Mouse (Mus musculus): ENCODE measurements around the gene Prim2.

Prim2 gene

DNA sequence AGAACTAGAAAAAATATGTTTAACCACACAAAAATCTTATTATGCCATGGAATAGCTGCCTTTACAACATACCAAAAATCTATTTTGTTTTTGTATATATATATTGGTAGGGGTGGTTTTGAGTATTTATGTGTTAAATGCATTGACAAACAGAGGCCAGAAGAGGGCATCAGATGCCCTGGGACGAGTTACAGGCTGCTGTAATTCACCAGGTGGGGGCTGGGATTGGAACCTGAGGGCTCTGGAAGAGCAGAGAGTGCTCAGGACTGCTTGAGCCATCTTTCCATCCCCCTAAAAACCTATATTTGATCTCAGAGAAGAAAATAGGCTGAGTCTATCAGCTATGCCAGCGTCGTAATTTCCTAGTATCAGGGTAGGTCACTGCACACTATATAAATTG lies 2.9 kb upstream of the Prim2 start:
- Histone ChIP-seq H3K36me3 (ENCODE audit: control insufficient read depth, insufficient read depth, low read length, poor library complexity, severe bottlenecking) (no peaks in the 10 kb centered on the region), H3K27me3 (ENCODE audit: control insufficient read depth, insufficient read depth, low read length, poor library complexity, severe bottlenecking) (no peaks in the 10 kb centered on the region)
- peak; percentile 58 for DNase-seq (ENCODE audit: low read depth, low spot score)

DNA sequence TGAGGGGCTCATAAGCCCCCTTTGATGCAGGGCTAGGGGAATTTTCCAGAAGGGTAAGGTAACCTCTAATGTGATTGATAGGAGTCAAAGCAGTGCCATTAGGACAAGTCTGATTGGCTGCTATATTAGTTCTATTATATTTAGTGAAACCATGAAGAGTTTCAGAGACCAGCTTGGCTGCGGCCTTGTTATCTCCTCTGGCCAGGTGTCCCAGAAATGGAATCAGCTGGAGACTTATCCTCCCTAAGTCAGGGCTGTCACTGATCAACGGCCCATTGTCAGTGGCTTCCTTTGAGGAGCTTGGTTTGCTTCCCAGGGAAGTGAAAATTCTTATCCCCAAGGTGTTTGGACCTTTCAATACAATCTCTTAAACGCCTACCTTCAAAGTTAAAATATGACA lies 2.5 kb upstream of the Prim2 start:
- no peak for DNase-seq (ENCODE audit: low read depth, low spot score)
- Histone ChIP-seq H3K36me3 (ENCODE audit: control insufficient read depth, insufficient read depth, low read length, poor library complexity, severe bottlenecking) (no peaks in the 10 kb centered on the region), H3K27me3 (ENCODE audit: control insufficient read depth, insufficient read depth, low read length, poor library complexity, severe bottlenecking) (no peaks in the 10 kb centered on the region)

DNA sequence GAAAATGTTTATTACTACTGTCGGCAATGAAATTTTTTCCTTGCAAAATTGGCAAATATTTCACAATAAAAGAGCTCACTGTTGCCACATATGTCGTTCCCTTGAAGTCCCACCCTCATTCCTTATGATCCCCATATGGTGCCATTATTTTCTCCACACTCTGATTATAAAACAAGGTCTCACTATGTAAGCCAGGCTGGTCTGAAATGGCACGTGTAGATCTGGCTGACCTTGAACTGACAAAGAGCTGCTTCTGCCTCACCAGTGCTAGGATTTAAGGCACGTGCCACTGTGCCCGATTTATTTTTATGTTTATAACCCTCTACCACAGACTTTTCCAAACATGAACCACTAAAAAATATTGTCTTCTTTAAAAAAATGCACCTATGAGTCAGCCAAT lies 1.8 kb upstream of the Prim2 start:
- Histone ChIP-seq H3K27me3 (ENCODE audit: control insufficient read depth, insufficient read depth, low read length, poor library complexity, severe bottlenecking) (no peaks in the 10 kb centered on the region), H3K36me3 (ENCODE audit: control insufficient read depth, insufficient read depth, low read length, poor library complexity, severe bottlenecking) (no peaks in the 10 kb centered on the region)
- no peak for DNase-seq (ENCODE audit: low read depth, low spot score)

DNA sequence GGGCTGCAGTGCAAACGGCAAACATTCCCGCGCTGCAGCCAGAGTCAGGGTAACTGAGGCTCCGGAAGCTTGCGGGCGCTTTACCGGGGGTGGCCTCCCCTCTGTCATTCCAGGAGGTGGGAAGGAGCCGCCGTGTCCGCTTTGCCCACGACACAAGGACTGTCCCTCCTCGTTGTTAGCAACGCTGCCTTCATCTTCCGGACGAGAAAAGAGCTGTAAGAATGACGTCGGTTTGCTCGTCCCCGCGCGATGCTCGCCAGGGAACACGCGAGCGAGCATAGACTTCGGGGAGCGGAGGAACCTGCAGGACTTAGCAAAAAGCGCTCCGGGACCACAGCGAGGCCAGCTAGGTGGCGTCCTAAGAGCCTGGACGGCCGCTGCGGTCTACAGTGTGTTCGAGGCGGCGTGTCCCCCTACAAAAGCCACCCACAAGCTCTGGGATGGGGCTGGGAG lies 595 bp upstream of the Prim2 start:
- peak; percentile 71 for DNase-seq (ENCODE audit: low read depth, low spot score)
- H3K36me3 ChIP-seq (ENCODE audit: control insufficient read depth, insufficient read depth, low read length, poor library complexity, severe bottlenecking) = no peaks in the 10 kb centered on the region
- no peaks in the 10 kb centered on the region for H3K27me3 ChIP-seq (ENCODE audit: control insufficient read depth, insufficient read depth, low read length, poor library complexity, severe bottlenecking)

DNA sequence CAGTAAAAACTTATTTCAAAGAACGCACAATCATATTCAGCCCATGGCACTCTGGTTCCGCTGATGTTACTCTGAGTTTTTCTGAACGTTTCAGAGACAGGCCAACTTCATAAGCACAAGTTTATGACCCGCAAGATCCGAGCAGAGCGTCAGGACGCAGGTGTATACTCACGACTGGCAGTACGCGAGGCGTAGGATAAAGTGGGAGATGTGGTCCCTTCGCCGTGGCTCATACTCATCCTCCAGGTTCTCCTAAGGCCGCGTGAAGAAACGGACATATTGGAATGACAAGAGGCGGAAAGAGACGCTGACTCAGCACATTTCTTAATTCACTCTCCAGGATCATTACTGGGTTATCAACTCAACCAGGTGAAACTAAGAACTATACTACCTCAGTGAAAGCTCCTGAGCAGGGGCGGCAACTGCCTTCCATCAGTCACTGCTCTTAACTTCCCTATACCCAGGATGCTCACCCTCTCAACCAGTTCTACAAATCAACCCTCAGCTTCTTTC lies 5.9 kb downstream of the Prim2 start:
- no peak for DNase-seq (ENCODE audit: low read depth, low spot score)
- no peaks in the 10 kb centered on the region for H3K27me3 ChIP-seq (ENCODE audit: control insufficient read depth, insufficient read depth, low read length, poor library complexity, severe bottlenecking)
- H3K36me3 ChIP-seq (ENCODE audit: control insufficient read depth, insufficient read depth, low read length, poor library complexity, severe bottlenecking) = peaks cover 4% of the 10 kb centered on the region; the same call in 1 of the 2 replicates

DNA sequence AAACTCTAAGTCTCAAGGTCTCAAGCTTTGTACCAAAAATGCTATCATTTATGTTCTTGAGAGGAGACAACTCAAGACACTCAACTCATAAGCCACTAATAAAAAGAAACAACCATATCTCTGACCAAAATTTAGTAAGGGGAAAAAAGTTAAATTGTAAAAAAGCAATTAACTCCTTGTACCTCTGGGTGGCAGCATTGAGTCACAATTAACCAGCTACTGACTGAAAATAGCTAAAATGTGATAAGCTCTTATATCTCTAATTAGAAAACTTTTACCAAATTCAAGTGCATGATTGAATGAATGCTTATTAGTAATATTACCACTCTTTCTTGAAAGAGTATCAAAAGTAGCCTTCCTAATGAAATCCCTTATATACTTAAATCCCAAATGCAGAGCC lies 6.4 kb downstream of the Prim2 start:
- H3K27me3 ChIP-seq (ENCODE audit: control insufficient read depth, insufficient read depth, low read length, poor library complexity, severe bottlenecking) = no peaks in the 10 kb centered on the region
- H3K36me3 ChIP-seq (ENCODE audit: control insufficient read depth, insufficient read depth, low read length, poor library complexity, severe bottlenecking) = peaks cover 4% of the 10 kb centered on the region; the same call in 1 of the 2 replicates
- DNase-seq (ENCODE audit: low read depth, low spot score) = peak; percentile 67

DNA sequence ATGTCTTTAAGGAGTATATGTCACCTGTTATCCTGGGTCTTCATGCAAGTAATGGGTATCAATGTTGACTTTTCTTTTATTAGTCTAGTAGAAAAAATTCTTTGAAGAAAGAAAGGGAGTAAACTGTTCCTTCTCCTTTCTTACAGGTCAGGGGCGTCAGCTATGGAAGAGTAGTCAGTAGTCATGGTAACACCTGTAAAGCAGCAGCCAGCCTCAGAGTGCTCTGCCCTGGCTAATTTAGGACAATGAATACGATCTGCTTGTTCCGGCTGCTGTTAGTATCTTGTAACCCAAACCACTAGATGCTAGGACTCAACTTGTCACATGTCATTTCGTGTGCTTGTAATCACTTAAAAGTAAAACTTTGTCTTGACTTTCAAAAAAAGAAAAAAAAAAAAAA lies 11.3 kb downstream of the Prim2 start:
- peaks cover 8% of the 10 kb centered on the region for H3K36me3 ChIP-seq (ENCODE audit: control insufficient read depth, insufficient read depth, low read length, poor library complexity, severe bottlenecking)
- no peaks in the 10 kb centered on the region for H3K27me3 ChIP-seq (ENCODE audit: control insufficient read depth, insufficient read depth, low read length, poor library complexity, severe bottlenecking)
- DNase-seq (ENCODE audit: low read depth, low spot score) = no peak

DNA sequence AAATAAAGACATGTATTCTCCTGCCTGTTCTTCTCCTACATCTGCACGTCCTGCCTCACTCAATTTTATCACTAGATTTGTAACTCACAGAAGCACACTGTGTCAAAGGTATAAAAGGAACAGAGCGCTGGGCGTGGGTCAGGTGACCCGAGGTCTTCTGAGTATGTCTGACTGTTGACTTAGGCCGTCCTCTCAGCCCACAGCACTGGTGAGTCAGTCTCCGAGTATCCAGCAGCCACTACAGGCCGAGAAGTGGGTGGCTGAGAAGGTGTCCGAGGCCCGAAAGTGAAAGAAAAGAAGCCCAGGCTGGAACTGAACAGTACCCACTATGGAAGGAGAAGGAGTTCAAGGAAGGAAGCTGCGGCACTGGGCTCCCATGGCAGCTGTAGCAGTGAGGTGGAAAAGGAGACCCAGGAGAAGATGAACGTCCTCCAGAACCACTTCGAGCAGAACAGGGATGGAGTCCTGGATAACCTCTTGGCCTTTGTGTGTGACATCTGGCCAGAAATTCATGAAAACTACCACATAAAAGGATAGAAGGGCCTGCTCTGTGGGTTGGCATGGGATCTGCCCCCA lies 11.9 kb downstream of the Prim2 start:
- peaks cover 8% of the 10 kb centered on the region for H3K36me3 ChIP-seq (ENCODE audit: control insufficient read depth, insufficient read depth, low read length, poor library complexity, severe bottlenecking)
- DNase-seq (ENCODE audit: low read depth, low spot score) = no peak
- no peaks in the 10 kb centered on the region for H3K27me3 ChIP-seq (ENCODE audit: control insufficient read depth, insufficient read depth, low read length, poor library complexity, severe bottlenecking)

DNA sequence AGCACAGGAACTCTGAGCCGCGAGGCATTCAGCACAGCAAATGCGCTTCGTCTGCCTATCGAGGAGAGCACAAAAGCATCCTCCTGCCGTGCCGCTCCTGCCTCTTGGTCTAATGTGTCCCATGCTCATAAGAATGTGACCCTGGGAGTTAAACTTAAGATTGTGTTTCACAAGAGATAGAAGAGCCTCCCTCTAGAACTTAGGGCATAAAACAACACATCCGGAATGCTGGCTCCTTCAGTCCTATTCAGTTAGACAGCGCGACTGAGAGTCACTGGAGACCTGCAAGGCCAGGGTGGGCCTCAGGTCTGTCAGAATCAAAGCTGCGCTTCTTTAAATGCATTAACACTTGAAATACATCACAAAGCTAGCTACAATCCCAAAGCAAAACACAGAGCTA lies 18.7 kb downstream of the Prim2 start:
- no peak for DNase-seq (ENCODE audit: low read depth, low spot score)
- H3K27me3 ChIP-seq (ENCODE audit: control insufficient read depth, insufficient read depth, low read length, poor library complexity, severe bottlenecking) = no peaks in the 10 kb centered on the region
- H3K36me3 ChIP-seq (ENCODE audit: control insufficient read depth, insufficient read depth, low read length, poor library complexity, severe bottlenecking) = peaks cover 4% of the 10 kb centered on the region; the same call in 1 of the 2 replicates

DNA sequence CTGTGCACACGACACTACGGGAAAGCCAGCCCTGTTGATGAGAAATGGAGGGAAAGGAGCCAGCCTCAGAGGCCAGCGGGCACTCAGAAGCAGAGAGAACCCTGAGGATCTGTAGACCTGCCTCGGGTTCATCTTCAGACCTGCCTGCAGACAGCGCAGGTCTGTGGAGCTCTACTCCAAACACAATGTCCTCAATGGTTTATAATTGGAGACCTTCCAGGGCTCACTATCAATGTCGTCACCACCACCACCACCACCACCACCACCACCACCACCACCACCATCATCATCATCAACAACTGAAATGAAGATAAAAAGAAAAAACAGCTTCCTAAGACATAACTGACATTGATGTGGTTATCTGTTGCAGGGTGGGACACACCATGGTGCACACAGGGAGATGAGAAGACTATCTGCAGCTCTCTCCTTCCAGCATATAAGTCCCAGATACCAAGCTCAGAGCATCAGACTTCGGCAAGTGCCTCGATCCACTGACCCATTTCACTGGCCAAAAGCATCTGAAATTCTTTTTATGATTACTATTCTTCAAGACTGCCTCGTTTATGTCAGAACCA lies 20.0 kb downstream of the Prim2 start:
- Histone ChIP-seq H3K27me3 (ENCODE audit: control insufficient read depth, insufficient read depth, low read length, poor library complexity, severe bottlenecking) (no peaks in the 10 kb centered on the region), H3K36me3 (ENCODE audit: control insufficient read depth, insufficient read depth, low read length, poor library complexity, severe bottlenecking) (peaks cover 4% of the 10 kb centered on the region; the same call in 1 of the 2 replicates)
- no peak for DNase-seq (ENCODE audit: low read depth, low spot score)

DNA sequence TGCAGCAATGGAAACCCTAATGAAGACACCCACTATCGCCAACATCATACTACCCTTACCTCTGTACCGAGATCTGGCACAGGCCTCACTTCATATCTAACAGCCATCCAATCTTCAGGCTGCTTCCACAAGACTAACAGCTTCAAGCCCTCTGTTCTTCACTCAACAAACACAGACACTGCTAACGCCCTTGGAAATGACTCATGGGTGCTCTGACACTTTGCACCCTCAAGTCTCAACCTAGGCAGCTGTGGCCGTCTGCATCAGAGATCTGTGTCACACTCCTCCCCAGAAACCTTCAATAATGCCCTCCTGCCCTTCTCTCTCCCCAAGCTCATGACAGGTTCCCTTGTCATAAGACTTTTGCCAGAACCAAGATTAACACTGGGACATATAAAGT lies 20.6 kb downstream of the Prim2 start:
- no peaks in the 10 kb centered on the region for H3K27me3 ChIP-seq (ENCODE audit: control insufficient read depth, insufficient read depth, low read length, poor library complexity, severe bottlenecking)
- peaks cover 4% of the 10 kb centered on the region; the same call in 1 of the 2 replicates for H3K36me3 ChIP-seq (ENCODE audit: control insufficient read depth, insufficient read depth, low read length, poor library complexity, severe bottlenecking)
- DNase-seq (ENCODE audit: low read depth, low spot score) = no peak

DNA sequence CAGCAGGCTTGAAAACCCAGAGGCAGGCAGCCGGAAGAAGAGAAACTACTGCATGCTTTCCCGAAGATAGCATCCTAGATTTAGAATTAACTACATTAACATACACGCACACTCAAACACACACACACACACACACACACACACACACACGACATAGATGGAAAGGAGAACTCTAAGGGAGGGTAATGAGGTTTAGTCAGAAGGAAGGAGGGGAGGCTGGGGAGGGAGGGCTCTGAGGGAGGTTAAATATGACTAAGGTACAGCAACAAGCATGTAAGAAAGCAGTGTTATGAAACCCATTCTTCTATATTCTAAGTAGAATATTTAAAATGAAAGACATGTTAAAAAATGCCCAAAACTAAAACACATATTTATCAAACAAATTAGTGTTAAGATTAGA lies 21.9 kb downstream of the Prim2 start:
- peaks cover 4% of the 10 kb centered on the region; the same call in 1 of the 2 replicates for H3K36me3 ChIP-seq (ENCODE audit: control insufficient read depth, insufficient read depth, low read length, poor library complexity, severe bottlenecking)
- H3K27me3 ChIP-seq (ENCODE audit: control insufficient read depth, insufficient read depth, low read length, poor library complexity, severe bottlenecking) = no peaks in the 10 kb centered on the region
- no peak for DNase-seq (ENCODE audit: low read depth, low spot score)

DNA sequence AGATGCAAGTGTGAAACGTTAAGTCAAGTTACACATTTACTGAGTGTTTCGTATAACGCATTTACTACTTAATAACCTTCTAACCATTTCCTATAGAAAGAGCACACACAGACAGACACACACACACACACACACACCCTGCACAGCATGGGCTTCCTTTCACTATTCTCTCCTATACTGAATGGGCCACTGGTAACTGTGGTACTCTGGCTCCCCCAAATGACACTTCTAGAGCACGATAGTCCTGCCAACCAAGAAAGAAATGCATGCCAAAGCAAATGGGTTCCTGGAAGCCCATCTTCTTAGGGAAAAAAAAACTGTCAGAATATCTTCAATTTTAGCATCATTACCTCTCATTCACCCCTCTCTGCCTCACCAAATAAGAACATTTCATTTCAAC lies 22.4 kb downstream of the Prim2 start:
- Histone ChIP-seq H3K27me3 (ENCODE audit: control insufficient read depth, insufficient read depth, low read length, poor library complexity, severe bottlenecking) (no peaks in the 10 kb centered on the region), H3K36me3 (ENCODE audit: control insufficient read depth, insufficient read depth, low read length, poor library complexity, severe bottlenecking) (peaks cover 4% of the 10 kb centered on the region; the same call in 1 of the 2 replicates)
- peak; percentile 58 for DNase-seq (ENCODE audit: low read depth, low spot score)

DNA sequence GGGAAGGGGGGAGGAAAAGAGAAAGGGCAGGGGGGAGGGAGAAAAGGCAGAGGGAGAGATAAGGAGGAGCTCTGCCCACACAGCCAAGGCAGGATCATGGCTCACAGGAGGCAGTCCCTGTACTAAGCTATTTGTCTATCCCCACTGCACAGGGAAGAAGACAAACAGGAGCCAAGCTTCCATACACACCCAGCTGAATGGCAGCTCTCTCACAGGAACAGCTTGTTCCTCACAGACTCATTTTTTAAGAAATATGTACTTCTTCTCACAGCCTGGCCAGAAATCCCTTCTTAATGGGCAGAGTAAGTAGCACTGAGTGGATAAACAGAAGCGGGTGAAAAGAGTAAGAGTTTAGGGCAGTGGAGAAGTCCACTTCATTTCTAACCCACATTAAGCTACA lies 23.9 kb downstream of the Prim2 start:
- no peak for DNase-seq (ENCODE audit: low read depth, low spot score)
- H3K27me3 ChIP-seq (ENCODE audit: control insufficient read depth, insufficient read depth, low read length, poor library complexity, severe bottlenecking) = no peaks in the 10 kb centered on the region
- peaks cover 4% of the 10 kb centered on the region; the same call in 1 of the 2 replicates for H3K36me3 ChIP-seq (ENCODE audit: control insufficient read depth, insufficient read depth, low read length, poor library complexity, severe bottlenecking)

DNA sequence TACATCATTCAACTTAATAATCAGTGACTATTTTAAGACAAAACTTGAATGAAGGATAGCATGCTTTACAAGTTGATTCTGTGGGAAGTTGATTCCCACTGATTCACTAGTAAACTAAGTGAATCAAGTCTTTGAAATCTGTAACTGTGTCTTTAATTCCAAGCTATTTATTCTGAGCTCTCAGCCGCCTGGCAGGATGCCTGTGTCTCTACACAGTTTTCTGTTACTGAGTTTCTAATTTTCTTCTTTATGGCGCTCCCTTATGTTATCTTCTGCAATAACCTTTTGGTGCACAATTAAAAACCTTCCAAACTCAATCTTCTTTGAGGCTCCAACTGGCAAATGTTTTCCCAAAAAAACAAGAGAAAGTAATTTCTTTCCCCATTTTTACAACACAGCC lies 28.5 kb downstream of the Prim2 start:
- Histone ChIP-seq H3K27me3 (ENCODE audit: control insufficient read depth, insufficient read depth, low read length, poor library complexity, severe bottlenecking) (no peaks in the 10 kb centered on the region), H3K36me3 (ENCODE audit: control insufficient read depth, insufficient read depth, low read length, poor library complexity, severe bottlenecking) (no peaks in the 10 kb centered on the region)
- no peak for DNase-seq (ENCODE audit: low read depth, low spot score)
